In the genomic region with DNA sequence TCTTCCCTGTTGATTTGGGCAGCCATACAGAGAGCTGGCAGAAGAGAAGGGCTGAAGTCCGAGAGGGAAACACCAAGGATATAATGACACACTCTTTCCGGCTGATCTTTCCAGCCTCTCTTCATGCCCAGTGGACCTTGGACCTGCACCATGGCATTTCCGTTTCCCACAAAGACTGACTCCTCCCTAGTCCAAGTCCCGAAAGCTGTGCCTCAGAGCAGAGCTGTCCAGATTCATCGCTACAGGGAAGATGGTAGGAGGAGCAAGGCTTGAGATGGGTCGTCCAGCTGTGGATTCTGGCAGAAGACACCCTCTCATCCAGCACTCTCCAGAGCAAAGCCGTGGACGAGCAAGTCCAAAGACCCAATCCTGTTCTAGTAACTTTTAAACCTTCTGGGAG, we compare ENCODE assay signal across 15 mouse cellular contexts.
A peak's percentile ranks its signal among the peaks of the same experiment; 100 is the strongest.
DNase-seq lines count a peak whose midpoint lies in the region; ATAC-seq lines count a peak whose summit lies in the region.
"Had no signal": no experiment of that assay in that cellular context is flagged by ENCODE, and none has a peak within 500 bp of the region (broad histone marks: within the 10 kb centered on the region; RNA-seq: fewer than 3 reads in every experiment).

No protein-coding gene starts in this region.

- H3K9me3 ChIP-seq in midbrain, embryonic 11.5 days (ENCODE audit: control insufficient read depth, low read length): no peaks in the 10 kb centered on the region
- H3K9me3 ChIP-seq in midbrain, embryonic 10.5 days (replicated peaks): no peaks in the 10 kb centered on the region
- H3K9me3 ChIP-seq in kidney, embryonic 15.5 days (replicated peaks): no peaks in the 10 kb centered on the region
- H3K9me3 ChIP-seq: embryonic facial prominence, embryonic 13.5 days; heart, embryonic 15.5 days; limb, embryonic 15.5 days had no signal

- no peak overlapping the region for H3K27ac ChIP-seq in midbrain, embryonic 11.5 days (ENCODE audit: low read depth, low read length)
- H3K27ac ChIP-seq in midbrain, embryonic 10.5 days (replicated peaks): no peak overlapping the region
- H3K27ac ChIP-seq in kidney, embryonic 15.5 days: no peak overlapping the region
- H3K27ac ChIP-seq: embryonic facial prominence, embryonic 13.5 days; heart, embryonic 15.5 days; limb, embryonic 15.5 days had no signal

- no peaks in the 10 kb centered on the region for H3K36me3 ChIP-seq in midbrain, embryonic 11.5 days (ENCODE audit: control insufficient read depth, insufficient read depth, low read length)
- no peaks in the 10 kb centered on the region for H3K36me3 ChIP-seq in midbrain, embryonic 10.5 days
- H3K36me3 ChIP-seq in kidney, embryonic 15.5 days: no peaks in the 10 kb centered on the region
- H3K36me3 ChIP-seq: embryonic facial prominence, embryonic 13.5 days; heart, embryonic 15.5 days; limb, embryonic 15.5 days had no signal

- ATAC-seq in midbrain, embryonic 11.5 days (ENCODE audit: low FRiP score): no peak
- ATAC-seq in kidney, embryonic 15.5 days (replicated peaks; ENCODE audit: low FRiP score): peak; percentile 54; the same call in 1 of the 2 replicates
- ATAC-seq in megakaryocyte-erythroid progenitor cell, adult 5-6 weeks (replicated peaks; ENCODE audit: low FRiP score, low TSS enrichment, poor library complexity, severe bottlenecking): no peak
- ATAC-seq: forebrain, embryonic 14.5 days had no signal

- 86% methylated on average over 8 of the region's 8 CpGs for WGBS in midbrain, embryonic 11.5 days
- 85% methylated on average over 8 of the region's 8 CpGs for WGBS in midbrain, embryonic 10.5 days
- 76% methylated on average over 8 of the region's 8 CpGs for WGBS in kidney, embryonic 15.5 days

- H3K9ac ChIP-seq in midbrain, embryonic 11.5 days (ENCODE audit: low read length): no peak overlapping the region
- no peak overlapping the region for H3K9ac ChIP-seq in kidney, embryonic 15.5 days
- H3K9ac ChIP-seq: embryonic facial prominence, embryonic 13.5 days; heart, embryonic 15.5 days; limb, embryonic 15.5 days had no signal

- intact Hi-C loops in heart, postnatal 10 days (cut with DNase I): no loop called here

- H3K27me3 ChIP-seq in midbrain, embryonic 11.5 days (ENCODE audit: control insufficient read depth, insufficient read depth, low read length): no peaks in the 10 kb centered on the region
- no peaks in the 10 kb centered on the region for H3K27me3 ChIP-seq in midbrain, embryonic 10.5 days (ENCODE audit: low read depth, poor library complexity, severe bottlenecking)
- H3K27me3 ChIP-seq in kidney, embryonic 15.5 days: no peaks in the 10 kb centered on the region
- H3K27me3 ChIP-seq: CH12.LX; embryonic facial prominence, embryonic 13.5 days; heart, embryonic 15.5 days; limb, embryonic 15.5 days had no signal

- peak; percentile 56 for DNase-seq in midbrain, embryonic 11.5 days (ENCODE audit: low spot score, missing footprints)
- DNase-seq in midbrain, embryonic 10.5 days (ENCODE audit: low spot score): no peak
- peak; percentile 32 to 46 for DNase-seq in heart, postnatal 10 days
- DNase-seq in yolk sac, embryonic 10.5 days (ENCODE audit: low spot score): peak; percentile 7
- DNase-seq in urinary bladder, adult 18-20 months (ENCODE audit: low spot score in 2 of 2): no peak
- DNase-seq in T-cell, adult 2 months (ENCODE audit: low spot score): no peak
- DNase-seq: cerebellum, adult 9-11 months; thymus, adult 18-20 months had no signal

- H3K4me2 ChIP-seq in midbrain, embryonic 11.5 days: no peak overlapping the region
- H3K4me2 ChIP-seq in kidney, embryonic 15.5 days: no peak overlapping the region
- H3K4me2 ChIP-seq: embryonic facial prominence, embryonic 13.5 days; heart, embryonic 15.5 days; limb, embryonic 15.5 days had no signal

- H3K4me1 ChIP-seq in midbrain, embryonic 11.5 days (ENCODE audit: control insufficient read depth, insufficient read depth, low read length): no peaks in the 10 kb centered on the region
- H3K4me1 ChIP-seq in midbrain, embryonic 10.5 days: no peaks in the 10 kb centered on the region
- 0 out of 2 replicates have a peak, but pooled peaks cover 3% of the 10 kb centered on the region for H3K4me1 ChIP-seq in kidney, embryonic 15.5 days
- H3K4me1 ChIP-seq: heart, embryonic 15.5 days; limb, embryonic 15.5 days had no signal

- no peak overlapping the region for H3K4me3 ChIP-seq in midbrain, embryonic 11.5 days (ENCODE audit: low read depth, low read length)
- H3K4me3 ChIP-seq in midbrain, embryonic 10.5 days: no peak overlapping the region
- no peak overlapping the region for H3K4me3 ChIP-seq in kidney, embryonic 15.5 days (replicated peaks)
- H3K4me3 ChIP-seq: embryonic facial prominence, embryonic 13.5 days; heart, embryonic 15.5 days; limb, embryonic 15.5 days had no signal

Comparison
In these comparisons a context has a peak if more than half of its experiments do, and no peak if none do; other contexts are left out.
1. DNase-seq: peak in midbrain, embryonic 11.5 days (single experiment), heart, postnatal 10 days (2 of 2) and yolk sac, embryonic 10.5 days (single experiment); none in midbrain, embryonic 10.5 days (single experiment), urinary bladder, adult 18-20 months (0 of 2) and T-cell, adult 2 months (single experiment).